Mouse (Mus musculus): ENCODE measurements at regions not wholly inside any gene's neighbourhood (a gene's known extent, or its start where the extent isn't known, plus 50 kb on each side); places are given as distances from the start of the nearest gene placed in this dataset. TPM values are rescaled to one million over a fixed set of nuclear protein-coding genes. Genes with fewer than 3 reads are reported as not detected.

DNA sequence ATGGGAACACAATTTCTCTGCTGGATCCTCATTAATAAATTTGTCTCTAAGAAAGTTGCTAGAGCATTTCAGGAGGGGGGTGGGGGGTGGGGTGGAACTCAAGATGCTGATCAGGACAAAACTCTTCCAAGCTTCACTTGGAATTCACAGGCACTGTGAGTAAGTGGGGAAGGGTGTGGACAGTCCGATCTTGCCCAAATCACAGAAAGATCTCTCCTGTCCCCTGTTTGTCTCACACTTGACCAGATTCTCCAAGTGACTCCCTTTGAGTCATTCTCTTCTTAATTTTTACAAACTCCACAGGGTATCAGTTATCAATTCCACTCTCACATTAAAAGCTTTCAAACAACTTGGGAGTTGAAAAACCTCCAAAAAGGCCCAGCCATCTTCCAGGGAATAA lies 58.1 kb upstream of the Mocs2 start:
- Histone ChIP-seq H3K4me1 (no peaks in the 10 kb centered on the region), H3K36me3 (no peaks in the 10 kb centered on the region), H3K4me3 (no peak overlapping the region), H3K27me3 (no peaks in the 10 kb centered on the region), H3K9me3 (no peaks in the 10 kb centered on the region), H3K27ac (no peak overlapping the region), H3K9ac (no peak overlapping the region), H3K4me2 (no peak overlapping the region)
- no peak for ATAC-seq (ENCODE audit: insufficient number of reproducible peaks, low FRiP score, low TSS enrichment, low read depth)
- 76% methylated on average over 1 of the region's 1 CpGs for WGBS

DNA sequence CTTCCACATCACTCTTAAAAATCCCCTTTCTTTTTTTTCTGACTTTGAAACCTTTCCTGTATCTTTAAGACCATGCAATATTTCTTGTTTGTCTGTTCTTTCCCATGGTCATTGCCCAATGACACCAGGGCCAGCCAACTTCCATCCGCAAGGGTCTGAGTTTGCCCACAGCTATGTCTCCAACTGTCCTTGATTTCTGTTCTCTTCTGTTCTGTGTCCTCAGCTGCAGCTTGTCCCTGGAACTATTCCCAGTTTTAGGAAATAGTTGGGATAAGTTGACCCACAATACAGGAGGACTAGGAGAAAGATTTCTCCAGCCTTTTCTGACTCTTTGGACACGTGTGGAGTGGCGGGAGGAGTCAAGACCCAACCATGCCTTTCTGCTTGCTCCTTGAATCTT lies 57.1 kb upstream of the Mocs2 start:
- Histone ChIP-seq H3K9ac (no peak overlapping the region), H3K4me1 (no peaks in the 10 kb centered on the region), H3K9me3 (no peaks in the 10 kb centered on the region), H3K4me2 (no peak overlapping the region), H3K27ac (no peak overlapping the region), H3K27me3 (no peaks in the 10 kb centered on the region), H3K36me3 (no peaks in the 10 kb centered on the region), H3K4me3 (no peak overlapping the region)
- WGBS = 86% methylated on average over 3 of the region's 3 CpGs
- ATAC-seq (ENCODE audit: insufficient number of reproducible peaks, low FRiP score, low TSS enrichment, low read depth) = no peak

Small RNA genes lying in the stretch of these regions (microRNA-seq; reads per million reads assigned to microRNA genes)
- not detected for gene Gm25950

Data from limb, embryonic 15.5 days (tissue).